Mouse (Mus musculus): ENCODE measurements around the gene Miox. TPM values are rescaled to one million over a fixed set of nuclear protein-coding genes. Genes with fewer than 3 reads are reported as not detected.

Gene Miox
- total and polyA plus RNA-seq, 2 experiments from 2014 or later, result not detected

DNA sequence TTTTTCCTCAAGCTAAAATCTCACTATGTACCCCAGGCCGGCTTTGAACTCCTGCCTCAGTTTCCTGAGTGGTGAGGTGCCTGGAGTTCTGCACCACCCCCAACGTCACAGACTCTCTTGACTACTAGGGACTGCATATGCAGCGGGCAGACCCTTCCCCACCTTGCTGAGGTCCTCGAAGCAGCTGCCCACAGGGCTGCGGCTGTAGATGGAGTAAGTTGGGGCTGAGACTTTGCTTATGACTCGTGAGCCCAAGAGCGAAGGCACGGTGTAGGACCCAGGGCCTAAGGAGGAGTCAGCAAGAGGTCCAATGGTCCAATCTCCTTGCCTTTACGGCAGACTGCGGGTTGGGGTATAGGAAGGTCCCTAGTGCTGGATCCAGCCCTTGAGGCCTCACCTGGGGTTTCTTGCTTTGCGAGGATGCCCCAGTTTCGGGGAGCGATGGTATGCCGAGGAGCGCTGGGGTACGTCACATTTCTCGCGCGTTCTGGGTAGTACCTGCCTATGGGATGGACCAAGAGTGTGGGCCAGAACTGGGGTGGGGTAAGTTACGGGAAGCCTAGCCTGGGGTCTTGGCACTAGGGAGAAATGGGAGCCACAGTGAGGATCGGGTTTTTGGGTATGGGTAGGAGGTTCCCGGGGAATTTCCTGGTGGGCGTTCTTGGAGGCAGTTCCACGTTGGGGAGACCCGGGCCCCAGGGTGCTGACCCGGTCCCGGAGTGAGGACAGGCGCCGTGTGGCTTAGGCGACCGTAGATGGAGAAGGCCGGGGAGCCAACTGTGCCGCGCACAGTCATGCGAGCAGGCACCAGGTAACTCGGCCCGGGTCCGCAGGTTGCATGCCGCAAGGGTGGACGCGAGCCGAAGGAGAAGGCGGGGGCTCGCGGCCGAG lies 44.0 kb downstream of the Miox start:
- no peak for ATAC-seq
- 13% methylated on average over 46 of the region's 46 CpGs for WGBS

DNA sequence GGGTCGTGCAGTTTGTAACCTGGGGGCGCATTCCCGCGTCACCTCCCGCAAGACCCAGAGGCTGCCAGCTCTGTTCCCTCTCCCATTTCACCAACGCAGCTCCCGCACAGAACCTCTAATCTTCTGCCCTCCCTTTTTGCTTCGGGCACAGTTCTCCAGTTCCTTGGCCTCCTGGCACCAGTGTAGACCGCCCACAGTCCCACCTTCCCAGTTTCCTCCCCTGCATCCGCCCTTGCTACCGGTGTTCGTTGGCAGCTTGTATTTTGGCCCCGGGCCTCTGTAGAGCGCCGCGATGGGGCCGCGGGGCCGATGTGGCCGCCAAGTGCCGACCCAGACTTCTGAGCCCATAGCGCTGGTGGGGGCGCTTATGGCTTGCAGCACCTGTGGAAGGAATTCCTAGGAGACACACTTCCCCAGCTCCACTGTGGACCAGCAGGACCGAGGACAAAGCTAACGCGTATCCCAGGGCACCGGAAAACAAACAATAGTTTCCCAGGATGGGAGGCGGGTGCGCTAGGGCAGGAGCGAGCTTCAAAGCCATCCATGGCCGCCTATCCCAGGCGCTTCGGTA lies 44.7 kb downstream of the Miox start, which contains the start of gene Odf3b:
Gene Odf3b (minus strand): TSS at position 452 of the 571 bp plus-strand sequence.
- ATAC-seq, result no peak
- DNase-seq (ENCODE audit: low spot score), result no peak

More for the DNA sequence above, 44.0 kb downstream of the Miox start:
- Histone ChIP-seq H3K4me3 (ENCODE audit: low read length) (peak overlapping the region; percentile 30), H3K4me1 (ENCODE audit: insufficient read depth, low read length) (0 out of 2 replicates have a peak, but pooled peaks cover 9% of the 10 kb centered on the region), H3K9ac (replicated peaks; ENCODE audit: low read length) (peak overlapping the region; percentile 22; the same call in 1 of the 2 replicates), H3K36me3 (ENCODE audit: insufficient read depth, low read length) (no peaks in the 10 kb centered on the region), H3K27me3 (ENCODE audit: insufficient read depth, low read length) (peaks cover 24% of the 10 kb centered on the region), H3K4me2 (ENCODE audit: low read depth, low read length) (peak overlapping the region; percentile 57), H3K27ac (no peak overlapping the region), H3K9me3 (ENCODE audit: low read length) (no peaks in the 10 kb centered on the region)
- no peak for TF ChIP-seq CTCF (IDR thresholded peaks at IDR 0.05; ENCODE audit: low read depth)
- no peak for DNase-seq (ENCODE audit: low spot score)

GRCm38 (mm10) chr15:89379429-89379828 lies 45.2 kb downstream of the Miox start:
- H3K4me3 ChIP-seq (ENCODE audit: low read length), result peak overlapping the region; percentile 30

More for the DNA sequence above, 44.7 kb downstream of the Miox start, which contains the start of gene Odf3b:
- Histone ChIP-seq H3K27ac (no peak within 1 kb of the TSS), H3K4me1 (ENCODE audit: insufficient read depth, low read length) (0 out of 2 replicates have a peak, but pooled peaks cover 9% of the 10 kb centered on the region), H3K9ac (replicated peaks; ENCODE audit: low read length) (peak within 1 kb of the TSS; percentile 22; the same call in 1 of the 2 replicates), H3K4me3 (ENCODE audit: low read length) (peak within 1 kb of the TSS; percentile 30), H3K36me3 (ENCODE audit: insufficient read depth, low read length) (no peaks in the 10 kb centered on the region), H3K27me3 (ENCODE audit: insufficient read depth, low read length) (peaks cover 24% of the 10 kb centered on the region), H3K4me2 (ENCODE audit: low read depth, low read length) (peak within 1 kb of the TSS; percentile 57), H3K9me3 (ENCODE audit: low read length) (no peaks in the 10 kb centered on the region)
- no peak for TF ChIP-seq CTCF (IDR thresholded peaks at IDR 0.05; ENCODE audit: low read depth)
- 1% methylated on average over 32 of the region's 33 CpGs for WGBS

DNA sequence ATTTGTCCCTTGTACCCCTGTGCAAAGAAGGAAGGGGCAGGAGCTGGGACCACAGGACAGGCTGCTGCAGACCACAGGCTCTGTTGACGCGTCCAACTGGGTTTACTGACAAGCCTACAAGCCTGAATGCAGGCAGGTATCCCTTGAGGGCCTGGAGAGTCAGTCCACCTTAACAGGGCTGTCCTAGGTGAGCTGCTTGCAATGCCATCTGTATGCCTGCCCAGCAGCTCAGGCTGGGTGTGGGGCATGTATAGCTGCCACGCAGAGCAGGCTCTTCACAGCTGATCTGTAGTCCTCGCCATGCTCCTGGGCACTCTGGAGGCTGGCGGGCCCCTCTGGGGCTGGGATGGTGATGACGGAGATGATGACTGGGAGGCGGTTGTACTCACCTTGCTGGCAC lies 50.4 kb downstream of the Miox start, which contains the start of gene Klhdc7b:
Gene Klhdc7b (plus strand): TSS at position 301 of the 400 bp plus-strand sequence.
- no peaks in the 10 kb centered on the region for H3K4me1 ChIP-seq (ENCODE audit: insufficient read depth, low read length)
- DNase-seq (ENCODE audit: low spot score) (no peak), ATAC-seq (no peak)
- H3K36me3 ChIP-seq (ENCODE audit: insufficient read depth, low read length), result no peaks in the 10 kb centered on the region
- no peak within 1 kb of the TSS for H3K9ac ChIP-seq (replicated peaks; ENCODE audit: low read length)
- no peak for TF ChIP-seq CTCF (IDR thresholded peaks at IDR 0.05; ENCODE audit: low read depth)
- H3K27ac ChIP-seq, result no peak within 1 kb of the TSS
- WGBS, result 90% methylated on average over 7 of the region's 7 CpGs
- H3K4me3 ChIP-seq (ENCODE audit: low read length), result no peak within 1 kb of the TSS
- no peaks in the 10 kb centered on the region for H3K27me3 ChIP-seq (ENCODE audit: insufficient read depth, low read length)
- H3K4me2 ChIP-seq (ENCODE audit: low read depth, low read length), result no peak within 1 kb of the TSS
- H3K9me3 ChIP-seq (ENCODE audit: low read length), result no peaks in the 10 kb centered on the region

More at GRCm38 (mm10) chr15:89379429-89379828, 45.2 kb downstream of the Miox start:
- H3K4me1 ChIP-seq (ENCODE audit: insufficient read depth, low read length), result 0 out of 2 replicates have a peak, but pooled peaks cover 9% of the 10 kb centered on the region
- 15% methylated on average over 10 of the region's 10 CpGs for whole genome bisulfite sequencing
- TF ChIP-seq CTCF (IDR thresholded peaks at IDR 0.05; ENCODE audit: low read depth), result no peak
- H3K27me3 ChIP-seq (ENCODE audit: insufficient read depth, low read length), result peaks cover 24% of the 10 kb centered on the region
- H3K9me3 ChIP-seq (ENCODE audit: low read length), result no peaks in the 10 kb centered on the region
- peak overlapping the region; percentile 57 for H3K4me2 ChIP-seq (ENCODE audit: low read depth, low read length)
- no peak overlapping the region for H3K9ac ChIP-seq (replicated peaks; ENCODE audit: low read length)
- H3K27ac ChIP-seq, result no peak overlapping the region
- H3K36me3 ChIP-seq (ENCODE audit: insufficient read depth, low read length), result no peaks in the 10 kb centered on the region
- ATAC-seq, result no peak
- no peak for DNase-seq (ENCODE audit: low spot score)

Small RNAs within 50 kb of the gene (microRNA-seq; reads per million reads assigned to microRNA genes)
- 0.36 to 1.8 reads per million in 2 experiments for gene Mir6959

Other genes with a start within 250 kb of the Miox start
- 50.1 and 54.7 TPM in 2 replicates for gene Selenoo, start 245.3 kb upstream of the Miox start, total RNA-seq (2014; rRNA removed)
- 20.4 and 21.9 TPM in 2 replicates for gene Selenoo, start 245.3 kb upstream of the Miox start, polyA plus RNA-seq (2015; fragmentation: Nextera tagmentation; extraction: Ambion mirVana)
- 50.0 and 54.7 TPM in 2 replicates for gene Tubgcp6, start 211.3 kb upstream of the Miox start, total RNA-seq (2014; rRNA removed)
- gene Tubgcp6, start 211.3 kb upstream of the Miox start, polyA plus RNA-seq (2015; fragmentation: Nextera tagmentation; extraction: Ambion mirVana), result 10.6 and 11.5 TPM in 2 replicates
- 23.5 and 27.1 TPM in 2 replicates for gene Hdac10, start 205.7 kb upstream of the Miox start, total RNA-seq (2014; rRNA removed)
- 19.0 and 19.8 TPM in 2 replicates for gene Hdac10, start 205.7 kb upstream of the Miox start, polyA plus RNA-seq (2015; fragmentation: Nextera tagmentation; extraction: Ambion mirVana)
- 3.3 and 4.8 TPM in 2 replicates for gene Mapk12, start 193.7 kb upstream of the Miox start, total RNA-seq (2014; rRNA removed)
- gene Mapk12, start 193.7 kb upstream of the Miox start, polyA plus RNA-seq (2015; fragmentation: Nextera tagmentation; extraction: Ambion mirVana), result 2.6 and 5.1 TPM in 2 replicates
- gene Mapk11, start 184.8 kb upstream of the Miox start, total RNA-seq (2014; rRNA removed), result 19.7 and 30.6 TPM in 2 replicates
- 15.8 and 17.8 TPM in 2 replicates for gene Mapk11, start 184.8 kb upstream of the Miox start, polyA plus RNA-seq (2015; fragmentation: Nextera tagmentation; extraction: Ambion mirVana)
- 239 and 274 TPM in 2 replicates for gene Plxnb2, start 153.6 kb upstream of the Miox start, total RNA-seq (2014; rRNA removed)
- gene Plxnb2, start 153.6 kb upstream of the Miox start, polyA plus RNA-seq (2015; fragmentation: Nextera tagmentation; extraction: Ambion mirVana), result 64.1 and 64.7 TPM in 2 replicates
- gene Dennd6b, start 137.9 kb upstream of the Miox start, total RNA-seq (2014; rRNA removed), result 73.9 and 79.9 TPM in 2 replicates
- 60.1 and 62.2 TPM in 2 replicates for gene Dennd6b, start 137.9 kb upstream of the Miox start, polyA plus RNA-seq (2015; fragmentation: Nextera tagmentation; extraction: Ambion mirVana)
- 257 and 290 TPM in 2 replicates for gene Ppp6r2, start 122.8 kb upstream of the Miox start, total RNA-seq (2014; rRNA removed)
- gene Ppp6r2, start 122.8 kb upstream of the Miox start, polyA plus RNA-seq (2015; fragmentation: Nextera tagmentation; extraction: Ambion mirVana), result 71.2 and 72.7 TPM in 2 replicates
- 265 and 324 TPM in 2 replicates for gene Sbf1, start 19.1 kb upstream of the Miox start, total RNA-seq (2014; rRNA removed)
- 69.5 and 70.7 TPM in 2 replicates for gene Sbf1, start 19.1 kb upstream of the Miox start, polyA plus RNA-seq (2015; fragmentation: Nextera tagmentation; extraction: Ambion mirVana)
- not detected in 2 replicates for gene Adm2, start 11.7 kb upstream of the Miox start, total RNA-seq (2014; rRNA removed)
- gene Adm2, start 11.7 kb upstream of the Miox start, polyA plus RNA-seq (2015; fragmentation: Nextera tagmentation; extraction: Ambion mirVana), result not detected in 2 replicates
- 24.9 and 26.2 TPM in 2 replicates for gene Lmf2, start 21.3 kb downstream of the Miox start, total RNA-seq (2014; rRNA removed)
- gene Lmf2, start 21.3 kb downstream of the Miox start, polyA plus RNA-seq (2015; fragmentation: Nextera tagmentation; extraction: Ambion mirVana), result 30.2 and 34.5 TPM in 2 replicates
- 79.1 and 106 TPM in 2 replicates for gene Ncaph2, start 21.3 kb downstream of the Miox start, total RNA-seq (2014; rRNA removed)
- gene Ncaph2, start 21.3 kb downstream of the Miox start, polyA plus RNA-seq (2015; fragmentation: Nextera tagmentation; extraction: Ambion mirVana), result 97.1 and 99.1 TPM in 2 replicates
- 28.5 and 52.6 TPM in 2 replicates for gene Sco2, start 39.4 kb downstream of the Miox start, total RNA-seq (2014; rRNA removed)
- 22.9 and 24.3 TPM in 2 replicates for gene Sco2, start 39.4 kb downstream of the Miox start, polyA plus RNA-seq (2015; fragmentation: Nextera tagmentation; extraction: Ambion mirVana)
- gene Tymp, start 42.6 kb downstream of the Miox start, total RNA-seq (2014; rRNA removed), result 7.8 and 8.9 TPM in 2 replicates
- 3.6 and 3.9 TPM in 2 replicates for gene Tymp, start 42.6 kb downstream of the Miox start, polyA plus RNA-seq (2015; fragmentation: Nextera tagmentation; extraction: Ambion mirVana)
- gene Odf3b, start 44.9 kb downstream of the Miox start, total RNA-seq (2014; rRNA removed), result 0.43 and 7.2 TPM in 2 replicates
- 5.4 and 7.0 TPM in 2 replicates for gene Odf3b, start 44.9 kb downstream of the Miox start, polyA plus RNA-seq (2015; fragmentation: Nextera tagmentation; extraction: Ambion mirVana)
- 0.26 and 0.40 TPM in 2 replicates for gene Klhdc7b, start 50.5 kb downstream of the Miox start, total RNA-seq (2014; rRNA removed)
- gene Klhdc7b, start 50.5 kb downstream of the Miox start, polyA plus RNA-seq (2015; fragmentation: Nextera tagmentation; extraction: Ambion mirVana), result 0.04 TPM in 1 of 2 replicates, not detected in the other
- not detected in 2 replicates for gene Syce3, start 76.1 kb downstream of the Miox start, total RNA-seq (2014; rRNA removed)
- not detected in 2 replicates for gene Syce3, start 76.1 kb downstream of the Miox start, polyA plus RNA-seq (2015; fragmentation: Nextera tagmentation; extraction: Ambion mirVana)
- gene Cpt1b, start 91.5 kb downstream of the Miox start, total RNA-seq (2014; rRNA removed), result 3.4 and 4.7 TPM in 2 replicates
- gene Cpt1b, start 91.5 kb downstream of the Miox start, polyA plus RNA-seq (2015; fragmentation: Nextera tagmentation; extraction: Ambion mirVana), result 1.6 and 2.4 TPM in 2 replicates
- gene C730034F03Rik, start 95.2 kb downstream of the Miox start, total RNA-seq (2014; rRNA removed), result 0.65 and 1.3 TPM in 2 replicates
- gene C730034F03Rik, start 95.2 kb downstream of the Miox start, polyA plus RNA-seq (2015; fragmentation: Nextera tagmentation; extraction: Ambion mirVana), result 2.8 and 3.3 TPM in 2 replicates
- 1.6 and 1.8 TPM in 2 replicates for gene Gm44502, start 95.3 kb downstream of the Miox start, total RNA-seq (2014; rRNA removed)
- gene Gm44502, start 95.3 kb downstream of the Miox start, polyA plus RNA-seq (2015; fragmentation: Nextera tagmentation; extraction: Ambion mirVana), result not detected in 2 replicates
- gene Chkb, start 95.5 kb downstream of the Miox start, total RNA-seq (2014; rRNA removed), result 57.6 and 65.4 TPM in 2 replicates
- gene Chkb, start 95.5 kb downstream of the Miox start, polyA plus RNA-seq (2015; fragmentation: Nextera tagmentation; extraction: Ambion mirVana), result 105 and 109 TPM in 2 replicates
- 101 and 108 TPM in 2 replicates for gene Mapk8ip2, start 119.5 kb downstream of the Miox start, total RNA-seq (2014; rRNA removed)
- 64.7 and 67.8 TPM in 2 replicates for gene Mapk8ip2, start 119.5 kb downstream of the Miox start, polyA plus RNA-seq (2015; fragmentation: Nextera tagmentation; extraction: Ambion mirVana)
- 34.6 and 35.8 TPM in 2 replicates for gene Arsa, start 143.0 kb downstream of the Miox start, total RNA-seq (2014; rRNA removed)
- gene Arsa, start 143.0 kb downstream of the Miox start, polyA plus RNA-seq (2015; fragmentation: Nextera tagmentation; extraction: Ambion mirVana), result 28.5 and 28.9 TPM in 2 replicates
- 43.6 and 61.8 TPM in 2 replicates for gene Shank3, start 165.2 kb downstream of the Miox start, total RNA-seq (2014; rRNA removed)
- 7.1 and 8.7 TPM in 2 replicates for gene Shank3, start 165.2 kb downstream of the Miox start, polyA plus RNA-seq (2015; fragmentation: Nextera tagmentation; extraction: Ambion mirVana)
- 2.4 and 3.3 TPM in 2 replicates for gene Acr, start 233.9 kb downstream of the Miox start, total RNA-seq (2014; rRNA removed)
- 2.1 TPM in 2 replicates for gene Acr, start 233.9 kb downstream of the Miox start, polyA plus RNA-seq (2015; fragmentation: Nextera tagmentation; extraction: Ambion mirVana)

Data from hindbrain, postnatal 0 days (tissue).